Mouse (Mus musculus): ENCODE data around the gene Lrrfip2.

Lrrfip2 gene

GRCm38 (mm10) chr9:111118252-111118890 lies 979 bp downstream of the Lrrfip2 start:
- DNase-seq = peak; percentile 50

- peak; percentile 48 for DNase-seq
Observed at GRCm38 (mm10) chr9:111118891-111119441, 1.6 kb downstream of the Lrrfip2 start.

- no peak for DNase-seq
Observed at GRCm38 (mm10) chr9:111122446-111122845, 5.1 kb downstream of the Lrrfip2 start.

DNA sequence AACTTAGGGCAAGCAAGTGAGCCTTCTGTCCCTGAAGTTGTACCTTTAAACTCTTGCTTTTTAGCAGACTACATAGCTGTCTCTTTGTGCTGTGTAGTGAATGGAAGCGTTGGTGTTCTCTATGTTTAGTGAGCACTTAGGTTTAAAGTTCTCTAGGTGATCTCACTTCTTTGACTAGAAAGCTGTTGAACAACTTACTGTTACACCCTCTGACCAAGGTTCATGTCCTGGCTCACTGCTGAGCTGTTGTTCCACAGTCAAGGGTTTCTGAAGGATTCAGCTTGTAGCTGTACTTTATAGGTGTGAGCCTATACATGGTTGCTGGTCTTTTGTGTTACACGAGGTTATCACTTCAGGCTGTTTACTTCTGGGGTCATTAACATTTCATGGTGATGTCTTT lies 5.9 kb downstream of the Lrrfip2 start:
- DNase-seq = no peak

GRCm38 (mm10) chr9:111124440-111124839 lies 7.0 kb downstream of the Lrrfip2 start:
- DNase-seq = no peak

- no peak for DNase-seq
Observed at GRCm38 (mm10) chr9:111126735-111127134, 9.3 kb downstream of the Lrrfip2 start.

DNA sequence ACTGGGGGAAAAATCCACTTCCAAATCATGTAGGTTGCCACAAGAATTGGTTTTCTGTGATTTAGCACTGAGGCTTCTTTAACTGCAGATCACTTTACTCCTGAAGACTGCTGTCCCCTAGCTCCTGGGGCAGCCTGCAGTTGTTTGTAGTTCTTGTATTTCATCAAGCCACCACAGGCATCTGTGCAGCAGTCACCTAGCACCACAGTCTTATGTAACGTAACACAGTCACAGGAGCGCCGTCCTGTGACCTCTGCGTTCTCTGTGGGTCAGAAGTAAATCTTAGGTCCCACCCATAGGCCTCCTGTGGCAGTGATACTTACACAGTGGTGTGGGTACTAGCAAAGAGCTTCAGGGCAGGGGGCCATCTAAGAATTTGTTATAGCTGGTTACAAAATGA lies 10.4 kb downstream of the Lrrfip2 start:
- DNase-seq = no peak

DNA sequence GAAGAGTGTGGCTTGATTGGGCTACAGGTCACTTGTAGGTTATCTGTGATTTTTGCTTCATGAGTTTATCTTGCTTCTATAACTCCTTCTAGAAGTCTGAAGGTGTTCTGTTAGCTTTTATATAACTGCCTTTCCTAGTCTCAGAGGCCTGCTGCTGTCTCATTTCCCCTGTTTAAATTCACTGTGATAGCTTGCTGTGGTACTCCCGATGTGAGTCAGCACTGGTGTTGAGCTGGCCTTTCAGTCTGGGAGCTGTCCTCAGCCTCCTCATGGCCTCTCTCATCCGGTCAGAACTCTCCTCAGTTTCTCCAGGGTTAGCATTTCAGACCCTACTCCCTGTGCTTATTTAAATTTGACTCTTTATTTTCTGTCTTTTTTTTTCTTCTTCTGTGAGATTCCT lies 12.7 kb downstream of the Lrrfip2 start:
- no peak for DNase-seq

DNA sequence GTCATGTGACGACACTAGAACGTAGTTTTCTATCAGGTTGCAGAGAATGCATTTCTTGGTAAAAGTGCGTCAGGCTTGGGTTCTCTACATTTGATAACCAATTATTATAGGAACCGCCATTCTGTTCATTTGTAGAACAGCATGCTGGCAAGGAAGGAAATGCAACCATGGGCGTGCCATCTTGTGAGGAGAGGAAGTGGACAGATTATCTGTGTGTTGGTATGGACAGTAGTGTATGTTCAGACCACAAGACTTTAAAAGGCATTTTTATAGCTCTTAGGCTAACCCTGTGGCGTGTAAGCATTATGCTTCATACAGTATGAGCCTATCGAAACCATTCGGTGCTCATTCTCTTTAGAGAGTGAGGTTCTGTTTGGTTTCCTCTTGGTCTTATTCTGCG lies 20.8 kb downstream of the Lrrfip2 start:
- no peak for DNase-seq

- no peak for DNase-seq
Observed at GRCm38 (mm10) chr9:111142721-111143120, 25.3 kb downstream of the Lrrfip2 start.

DNA sequence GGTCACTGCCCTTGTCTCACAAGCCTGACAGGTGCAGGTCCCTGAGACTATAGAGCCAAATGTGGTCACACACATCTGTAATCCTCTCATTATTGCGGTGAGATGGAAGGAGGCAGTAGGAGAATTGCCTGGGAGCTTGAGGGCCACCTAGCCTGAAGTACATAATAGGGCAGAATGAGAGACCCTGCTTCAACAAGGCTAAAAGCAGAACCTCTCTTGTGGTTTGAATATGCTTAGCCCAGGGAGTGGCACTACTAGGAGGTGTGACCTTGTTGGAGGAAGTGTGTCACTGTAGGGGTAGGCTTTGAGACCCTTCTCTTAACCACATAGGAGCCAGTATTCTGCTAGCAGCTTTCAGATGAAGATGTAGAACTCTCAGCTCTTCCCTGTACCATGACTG lies 26.0 kb downstream of the Lrrfip2 start:
- DNase-seq = no peak

- DNase-seq = no peak
Observed at GRCm38 (mm10) chr9:111144711-111145110, 27.3 kb downstream of the Lrrfip2 start.

GRCm38 (mm10) chr9:111145497-111146190 lies 28.3 kb downstream of the Lrrfip2 start:
- DNase-seq = no peak

DNA sequence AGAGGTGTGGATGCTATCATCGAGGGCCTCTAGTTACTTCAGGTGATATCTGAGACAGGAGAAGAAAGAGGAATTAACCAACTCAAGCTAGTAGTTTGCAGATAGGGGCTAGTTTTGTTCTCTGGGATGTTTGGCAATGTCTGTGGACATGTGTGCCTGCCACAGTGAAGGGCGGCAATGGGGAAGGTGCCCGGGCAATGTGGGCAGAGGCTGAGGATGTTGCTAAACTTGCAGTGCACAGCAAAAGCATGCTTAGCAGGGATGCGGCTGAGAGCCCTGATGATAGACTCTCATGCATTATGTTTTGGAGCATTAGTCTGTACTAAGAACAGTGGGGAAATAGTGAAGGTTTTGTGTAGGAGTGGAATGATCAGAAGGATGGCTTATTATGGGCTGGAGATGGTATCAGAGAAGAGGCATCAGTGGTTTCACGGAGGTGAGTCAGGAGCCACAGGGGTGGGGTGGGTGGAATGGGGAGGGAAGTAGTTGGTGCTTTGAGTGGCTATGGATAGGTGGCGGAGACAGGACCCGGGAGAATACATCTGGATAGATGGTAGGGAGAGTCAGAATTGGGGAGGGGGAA lies 28.9 kb downstream of the Lrrfip2 start:
- no peak for DNase-seq

GRCm38 (mm10) chr9:111148006-111148405 lies 30.6 kb downstream of the Lrrfip2 start:
- no peak for DNase-seq

GRCm38 (mm10) chr9:111148414-111148813 lies 31.0 kb downstream of the Lrrfip2 start:
- no peak for DNase-seq

DNA sequence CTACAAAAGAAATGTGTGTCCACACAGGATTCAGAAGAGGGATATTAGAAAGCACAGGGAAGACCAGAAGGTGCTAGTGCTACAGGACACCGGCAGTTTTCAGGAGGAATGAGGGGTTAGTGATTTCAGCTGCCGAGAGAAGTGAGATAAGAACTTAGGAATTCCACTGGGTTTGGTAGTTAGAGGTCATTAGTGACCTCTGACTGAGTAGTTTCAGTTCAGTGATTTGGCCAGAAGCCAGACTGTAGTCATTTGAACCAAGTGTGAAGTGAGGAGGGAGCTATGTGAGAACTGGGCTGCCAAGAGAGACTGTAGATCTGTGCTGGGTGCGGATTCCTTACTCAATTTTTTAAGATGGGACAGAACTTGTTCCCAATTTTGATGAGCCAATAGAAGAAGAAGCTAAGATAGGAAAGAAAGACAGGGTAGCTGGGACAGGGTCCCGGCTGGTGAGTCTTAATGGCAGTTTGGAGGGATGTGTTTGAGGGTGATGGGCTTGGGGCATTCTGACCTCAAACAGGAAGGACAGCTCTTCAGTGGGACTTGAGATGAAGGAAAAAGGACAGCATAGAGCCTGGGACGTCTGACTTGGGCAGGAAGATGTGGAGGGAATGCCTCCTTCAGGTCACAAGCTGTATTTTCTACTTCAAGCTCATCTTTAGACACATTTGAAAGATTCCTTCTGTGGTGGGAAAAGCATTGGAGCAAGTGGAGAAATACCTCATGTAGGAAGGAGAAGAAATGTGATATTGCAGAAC lies 32.0 kb downstream of the Lrrfip2 start:
- peak; percentile 75 for DNase-seq

DNA sequence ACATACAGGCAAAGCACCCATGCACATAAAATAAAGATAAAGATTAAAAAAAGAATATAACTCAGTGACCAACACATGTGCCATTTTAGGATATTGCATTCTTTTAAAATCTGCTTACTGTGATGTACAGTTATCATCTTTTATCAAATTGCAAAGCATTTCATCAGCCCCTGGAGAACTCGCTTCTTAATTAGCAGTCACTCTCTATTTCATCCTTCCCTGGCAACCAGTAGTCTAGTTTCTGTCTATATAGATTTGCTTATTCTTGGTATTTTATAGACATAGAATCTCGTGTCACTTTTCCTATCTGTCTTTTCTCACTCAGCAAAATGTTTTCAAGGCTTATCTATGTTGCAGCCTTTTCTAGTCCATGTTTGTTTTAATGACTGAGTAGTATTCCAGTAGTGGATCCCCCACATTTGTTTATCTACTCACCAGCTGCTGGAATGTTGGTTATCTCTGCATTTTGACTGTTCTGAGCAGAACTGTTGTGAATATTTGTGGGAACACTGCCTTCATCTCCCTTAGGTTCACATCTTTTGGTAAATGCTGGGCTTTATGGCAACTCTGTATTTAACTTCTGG lies 35.0 kb downstream of the Lrrfip2 start:
- DNase-seq = no peak

- DNase-seq = no peak
Observed at GRCm38 (mm10) chr9:111153026-111153425, 35.6 kb downstream of the Lrrfip2 start.

DNA sequence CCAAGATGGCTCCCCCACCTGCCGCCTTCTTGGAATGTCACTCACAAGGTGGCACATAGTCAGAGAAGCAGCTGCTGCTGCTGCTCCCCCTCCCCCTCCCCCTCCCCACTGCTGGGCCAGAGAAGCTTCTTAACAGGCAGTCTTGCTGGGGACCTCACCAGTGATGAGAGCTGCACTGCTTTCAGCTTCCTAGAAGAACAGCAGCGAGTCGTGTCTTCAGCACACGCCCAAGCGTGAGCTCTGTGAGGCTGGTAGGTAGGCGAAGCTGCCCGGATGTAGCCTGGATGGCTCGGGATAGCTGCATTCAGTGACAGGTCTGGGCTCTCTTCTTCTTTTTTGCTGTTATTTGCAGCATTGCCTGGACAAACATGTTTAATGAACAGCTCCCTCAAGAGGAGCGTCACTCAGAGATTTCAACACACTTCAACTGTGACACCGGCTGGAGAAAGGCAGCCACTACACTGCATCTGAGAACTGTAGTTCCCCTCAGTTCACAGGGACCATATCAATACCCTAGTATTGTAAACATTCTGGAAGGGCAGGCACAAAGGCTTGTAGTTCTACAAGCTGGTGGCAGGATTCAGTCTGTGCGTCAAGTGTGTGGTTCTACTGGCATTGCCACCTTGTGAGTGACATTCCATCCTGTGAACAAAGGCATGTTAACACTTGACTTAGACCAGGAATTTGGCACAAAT lies 38.5 kb downstream of the Lrrfip2 start:
- no peak for DNase-seq

DNA sequence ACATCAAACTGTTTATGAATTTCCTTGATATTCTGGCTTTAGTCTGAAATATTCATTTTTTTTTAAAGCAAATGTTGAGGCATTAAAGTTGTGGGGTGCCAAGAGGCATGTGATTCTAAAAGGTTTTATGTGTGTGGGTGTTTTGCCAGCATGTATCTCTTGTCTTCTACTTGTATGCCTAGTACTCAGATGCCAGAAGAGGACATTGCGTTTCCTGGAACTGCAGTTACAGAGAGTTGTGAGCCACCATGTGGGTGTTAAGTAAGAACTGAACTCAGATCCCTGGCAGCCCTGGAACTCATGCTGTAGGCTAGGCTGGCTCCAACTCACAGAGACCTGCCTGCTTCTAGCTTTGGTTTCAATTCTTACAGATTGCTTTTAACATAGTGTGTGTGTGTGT lies 42.2 kb downstream of the Lrrfip2 start:
- DNase-seq = no peak

DNA sequence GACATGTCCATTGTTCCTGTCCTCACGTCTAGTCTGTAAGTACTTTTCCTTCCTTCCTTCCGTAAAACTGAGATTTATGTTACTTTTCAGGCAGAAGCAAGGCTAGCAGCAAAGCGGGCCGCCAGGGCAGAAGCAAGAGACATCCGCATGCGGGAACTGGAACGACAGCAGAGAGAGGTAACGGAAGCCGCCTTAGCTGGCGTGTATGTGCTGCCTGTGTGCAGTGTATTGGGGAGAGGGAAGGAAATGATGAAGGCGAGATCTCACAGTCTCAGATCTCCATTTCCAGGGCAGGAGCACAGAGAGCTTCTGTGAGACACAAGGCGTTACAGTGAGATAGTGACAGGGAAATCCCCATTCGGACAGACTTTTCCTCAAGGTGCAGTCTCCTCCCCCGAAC lies 43.8 kb downstream of the Lrrfip2 start:
- no peak for DNase-seq

Measured in lung, postnatal 14 days (tissue).